Mouse (Mus musculus) intestine, embryonic 14.5 days (tissue): Measurements from ENCODE around the gene Gjb5. TPM values are rescaled to one million over a fixed set of nuclear protein-coding genes. Genes with fewer than 3 reads are reported as not detected.

Experiments used
- ATAC-seq: fragments of 200-750 bp; cut with Nextera tagmentation; replicated peaks from 2 replicates; pipeline ENCODE4 v1.8.0; 2017; ENCODE audit warnings: low read depth, moderate number of reproducible peaks, moderate TSS enrichment, moderate library complexity; ENCODE audit not compliant: low FRiP score, low TSS enrichment
- DNase-seq: peaks from one replicate; pipeline ENCODE4 v3.0.0-alpha.2; 2018; ENCODE audit warnings: low spot score
- H3K27ac ChIP-seq: fragments of 300-500 bp; sonication (generic); 2 replicates; pipeline ENCODE4 v1.5.1; 2014; ENCODE audit warnings: low read depth, mild to moderate bottlenecking, control low read depth
- H3K27me3 ChIP-seq: fragments of 300-500 bp; sonication (generic); replicated peaks from 2 replicates; pipeline ENCODE4 v1.6.1; 2014; ENCODE audit warnings: low read length, control low read depth; ENCODE audit not compliant: control insufficient read depth, insufficient read depth
- H3K36me3 ChIP-seq: fragments of 300-500 bp; sonication (generic); 2 replicates; pipeline ENCODE4 v1.6.1; 2014; ENCODE audit warnings: low read length, control low read depth; ENCODE audit not compliant: control insufficient read depth, insufficient read depth
- H3K4me1 ChIP-seq: fragments of 300-500 bp; sonication (generic); replicated peaks from 2 replicates; pipeline ENCODE4 v1.6.1; 2014; ENCODE audit warnings: low read length, control low read depth, mixed read lengths; ENCODE audit not compliant: control insufficient read depth, insufficient read depth
- H3K4me2 ChIP-seq: fragments of 300-500 bp; sonication (generic); 2 replicates; pipeline ENCODE4 v1.6.1; 2014; ENCODE audit warnings: low read length
- H3K4me3 ChIP-seq: fragments of 300-500 bp; sonication (generic); 2 replicates; pipeline ENCODE4 v1.5.1; 2014; ENCODE audit warnings: low read depth, low read length, control low read depth, mixed read lengths
- H3K9ac ChIP-seq: fragments of 300-500 bp; sonication (generic); 2 replicates; pipeline ENCODE4 v1.6.1; 2014; ENCODE audit warnings: mild to moderate bottlenecking, low read length
- H3K9me3 ChIP-seq: fragments of 300-500 bp; sonication (generic); 2 replicates; pipeline ENCODE4 v1.6.1; 2016; ENCODE audit warnings: low read length, control low read depth; ENCODE audit not compliant: control insufficient read depth
- WGBS: fragments of 180-500 bp; shearing (Covaris S2); extraction: QIAGEN DNeasy Blood & Tissue Kit; methylation state at CpG from one replicate; pipeline ENCODE4 v1.1.7; 2014; 5-methylcytosine and 5-hydroxymethylcytosine counted together
- polyA plus RNA-seq: library from polyadenylated mRNA; unstranded; fragments of >200 nt; fragmentation: Nextera tagmentation; extraction: Ambion mirVana; gene quantifications from 2 replicates; pipeline ENCODE4 v1.2.1, GENCODE M21; 2014

The Gjb5 gene
- polyA plus RNA-seq, 1 experiment from 2014 or later: 0.37 TPM

DNA sequence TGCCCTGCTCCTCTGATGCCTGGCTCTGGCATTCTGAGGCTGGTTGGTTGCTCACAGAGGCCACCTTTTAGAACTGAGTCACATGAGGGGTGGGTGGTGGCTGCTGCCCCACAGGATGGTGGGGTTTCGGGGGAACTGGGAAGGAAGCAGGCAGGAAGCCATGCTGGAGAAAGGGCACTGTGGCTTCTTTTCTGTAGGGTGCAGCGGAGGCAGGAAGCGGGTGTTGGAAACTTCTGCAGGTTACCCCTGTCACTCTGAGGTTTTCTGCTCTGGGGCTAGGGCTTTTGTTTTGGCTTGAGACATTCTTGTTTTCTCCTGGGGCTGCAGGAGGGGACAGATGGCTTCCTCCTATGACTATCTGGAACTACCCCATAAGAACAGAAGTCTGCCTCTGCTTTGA, 4.5 kb upstream of the Gjb5 start:
- no peaks in the 10 kb centered on the region for H3K9me3 ChIP-seq
- 83% methylated on average over 3 of the region's 3 CpGs for WGBS
- no peaks in the 10 kb centered on the region for H3K36me3 ChIP-seq
- no peaks in the 10 kb centered on the region; the same call in 1 of the 2 replicates for H3K4me1 ChIP-seq
- no peaks in the 10 kb centered on the region for H3K27me3 ChIP-seq
- no peak overlapping the region for H3K4me3 ChIP-seq
- DNase-seq (no peak), ATAC-seq (no peak)
- no peak overlapping the region for H3K9ac ChIP-seq
- no peak overlapping the region for H3K4me2 ChIP-seq
- H3K27ac ChIP-seq: no peak overlapping the region

DNA sequence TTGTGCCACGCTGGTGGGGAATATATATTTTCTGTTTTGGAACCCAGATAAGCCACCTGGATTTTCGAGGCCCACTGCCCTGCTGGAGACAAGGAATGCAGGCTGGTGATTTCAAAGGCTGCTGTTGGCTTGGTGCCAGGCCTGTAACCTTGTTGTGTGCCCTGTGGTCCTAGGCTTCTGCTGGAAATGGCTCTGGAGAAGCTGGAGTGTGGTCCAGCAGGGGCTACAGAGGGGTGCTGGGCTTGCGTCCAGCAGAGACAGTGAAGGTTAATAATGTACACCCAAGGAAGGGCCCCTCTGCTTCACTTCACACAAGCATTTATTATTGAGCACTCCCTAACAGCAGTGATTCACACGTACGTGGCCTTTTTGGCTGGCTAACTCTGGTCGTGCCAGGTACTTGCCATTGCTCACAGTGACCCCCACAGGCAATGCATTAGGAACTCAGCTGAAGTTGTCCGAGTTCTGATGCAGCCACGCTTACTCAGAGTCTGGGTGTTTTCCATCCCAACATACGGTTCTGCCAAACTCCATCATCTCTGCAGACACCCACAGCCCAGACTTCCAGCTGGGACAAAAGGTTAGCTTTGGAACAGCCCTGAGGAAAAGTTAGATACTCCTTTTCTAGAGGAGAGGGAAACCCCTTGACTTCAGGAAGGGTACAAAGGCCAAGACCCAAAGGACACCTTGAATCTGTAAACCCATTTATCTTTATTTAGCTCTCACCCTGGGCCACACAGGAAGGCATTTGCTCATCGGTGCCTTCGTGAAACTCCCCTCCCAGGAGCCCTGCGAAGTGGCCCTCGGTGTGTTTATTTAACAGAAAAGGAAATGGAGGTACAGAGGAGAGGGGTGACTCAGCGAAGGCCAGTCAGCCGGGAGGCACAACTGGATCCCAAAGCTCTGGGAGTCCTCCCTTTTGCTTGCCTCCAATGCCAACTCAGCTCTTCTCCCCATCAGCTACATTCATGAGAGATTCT, 3.2 kb downstream of the Gjb5 start:
- Histone ChIP-seq H3K4me2 (no peak overlapping the region), H3K27ac (no peak overlapping the region), H3K27me3 (no peaks in the 10 kb centered on the region), H3K9ac (no peak overlapping the region), H3K9me3 (no peaks in the 10 kb centered on the region), H3K4me1 (peaks cover 8% of the 10 kb centered on the region), H3K4me3 (no peak overlapping the region), H3K36me3 (no peaks in the 10 kb centered on the region)
- no peak for ATAC-seq
- 39% methylated on average over 15 of the region's 15 CpGs for WGBS
- no peak for DNase-seq

DNA sequence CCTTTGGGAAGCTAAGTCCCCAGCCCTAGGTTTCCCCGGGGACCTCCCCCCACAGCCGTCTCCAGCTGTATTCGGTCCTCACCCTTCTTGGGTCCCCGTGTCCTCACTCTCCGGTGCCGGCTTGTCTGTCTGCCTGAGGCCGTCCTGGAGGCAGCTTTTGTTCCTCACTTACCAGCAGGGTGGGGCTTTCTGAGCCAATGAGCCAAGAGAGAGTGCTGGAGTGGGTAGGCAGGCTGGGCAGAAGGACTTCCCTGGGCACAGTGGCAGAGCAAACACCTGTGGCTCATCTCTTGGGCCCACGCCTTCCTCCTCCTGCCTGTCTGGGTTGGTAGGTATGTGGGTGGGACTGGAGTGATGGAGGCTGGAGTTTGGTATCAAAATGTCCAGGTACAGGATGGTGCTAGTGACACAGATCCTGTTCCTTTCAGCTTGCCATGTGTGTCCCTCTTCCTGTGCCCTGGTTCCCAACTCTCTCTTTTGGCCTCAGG, 4.0 kb downstream of the Gjb5 start, which contains the start of gene Gjb4:
Gjb4 (minus strand) TSS at position 131 of the 488 bp plus-strand sequence.
- no peak for ATAC-seq
- Histone ChIP-seq H3K4me3 (no peak within 1 kb of the TSS), H3K9ac (no peak within 1 kb of the TSS), H3K27me3 (no peaks in the 10 kb centered on the region), H3K4me2 (no peak within 1 kb of the TSS), H3K27ac (no peak within 1 kb of the TSS), H3K36me3 (no peaks in the 10 kb centered on the region), H3K4me1 (peaks cover 8% of the 10 kb centered on the region), H3K9me3 (no peaks in the 10 kb centered on the region)
- WGBS: 58% methylated on average over 8 of the region's 8 CpGs
- DNase-seq: no peak

DNA sequence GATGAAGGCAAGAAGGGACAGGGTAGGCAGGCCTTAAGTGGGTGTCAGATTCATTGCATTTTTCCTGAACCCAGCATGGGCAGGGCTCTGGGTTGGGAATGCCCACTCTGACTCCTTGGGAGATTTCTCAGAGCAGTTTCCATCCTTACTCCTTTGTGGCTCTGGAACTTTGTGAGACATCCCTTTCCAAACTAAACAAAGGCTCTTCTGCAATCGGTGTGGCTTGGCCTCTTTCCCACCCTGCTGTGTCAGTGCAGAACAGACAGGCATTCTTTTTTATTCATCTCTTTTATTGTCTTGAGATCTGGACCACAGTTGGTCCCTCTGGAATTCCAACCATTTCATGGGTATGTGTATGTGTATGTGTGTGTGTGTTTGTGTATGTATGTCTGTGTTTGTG, 5.4 kb downstream of the Gjb5 start:
- ATAC-seq (no peak), DNase-seq (no peak)
- Histone ChIP-seq H3K9ac (no peak overlapping the region), H3K4me3 (no peak overlapping the region), H3K36me3 (no peaks in the 10 kb centered on the region), H3K27ac (no peak overlapping the region), H3K27me3 (no peaks in the 10 kb centered on the region), H3K4me2 (no peak overlapping the region), H3K9me3 (no peaks in the 10 kb centered on the region), H3K4me1 (peaks cover 8% of the 10 kb centered on the region)
- 28% methylated on average over 1 of the region's 1 CpGs for WGBS

DNA sequence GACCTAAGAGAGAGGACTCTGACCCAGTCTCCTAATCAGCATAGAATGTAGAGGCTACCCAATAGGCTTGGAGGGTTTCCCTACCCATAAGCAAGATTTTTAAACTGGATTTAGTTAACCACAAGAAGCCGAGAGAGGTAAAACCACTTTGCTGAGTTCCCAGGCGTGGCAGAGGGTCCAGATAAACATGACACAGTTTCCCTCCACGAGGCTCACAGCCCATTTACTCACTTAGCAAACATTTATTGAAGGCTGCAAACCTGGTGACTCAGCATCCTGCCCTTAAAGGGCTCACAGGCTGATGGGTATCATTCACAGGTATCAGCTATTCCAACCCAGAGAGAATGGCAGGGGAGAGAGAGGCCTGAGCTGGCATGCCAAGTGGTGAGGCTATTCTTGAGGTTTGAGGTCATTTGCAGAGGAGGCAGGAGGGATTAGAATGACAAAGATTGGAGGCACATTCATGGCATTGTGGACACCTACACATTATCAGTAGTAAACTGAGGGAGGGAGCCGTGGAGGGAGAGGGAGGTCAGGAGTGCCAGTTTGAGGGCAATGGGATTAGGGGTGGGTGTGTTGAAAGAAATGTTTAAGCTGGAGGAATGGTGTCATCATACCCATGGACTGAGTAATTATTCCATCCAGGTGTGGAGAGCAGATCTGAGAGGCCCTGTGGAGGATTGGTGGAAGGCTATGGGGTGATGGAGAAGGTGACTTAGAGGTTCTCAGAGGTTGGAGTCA, 8.3 kb downstream of the Gjb5 start:
- WGBS: 57% methylated on average over 4 of the region's 4 CpGs
- no peak overlapping the region for H3K9ac ChIP-seq

DNA sequence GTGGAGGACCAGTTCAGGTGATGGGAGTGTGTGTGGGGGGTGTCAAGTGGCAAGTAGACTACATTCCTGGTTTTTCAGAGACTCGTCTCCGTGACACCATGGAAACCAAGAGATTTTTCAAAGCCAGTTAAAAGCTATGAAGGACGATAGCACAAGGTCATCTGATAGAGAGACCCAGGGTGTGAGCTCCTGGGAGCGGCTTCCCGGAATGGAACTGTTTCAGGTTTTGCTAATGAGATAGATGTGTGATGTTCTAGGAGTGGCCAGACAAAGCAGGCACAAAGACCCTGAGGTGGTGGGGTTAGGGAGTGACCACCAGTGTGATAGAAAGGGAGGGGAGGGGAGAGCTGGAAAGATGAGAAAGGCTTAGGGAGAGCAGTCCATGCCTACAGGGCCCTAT, 13.0 kb downstream of the Gjb5 start:
- no peaks in the 10 kb centered on the region for H3K4me1 ChIP-seq
- no peaks in the 10 kb centered on the region for H3K27me3 ChIP-seq
- H3K36me3 ChIP-seq: no peaks in the 10 kb centered on the region
- no peak for DNase-seq
- no peak overlapping the region for H3K9ac ChIP-seq
- ATAC-seq: no peak
- no peak overlapping the region for H3K27ac ChIP-seq
- H3K9me3 ChIP-seq: no peaks in the 10 kb centered on the region
- no peak overlapping the region for H3K4me2 ChIP-seq
- WGBS: 82% methylated on average over 5 of the region's 5 CpGs
- no peak overlapping the region for H3K4me3 ChIP-seq

More for the DNA sequence above, 8.3 kb downstream of the Gjb5 start:
- ATAC-seq (no peak), DNase-seq (no peak)
- Histone ChIP-seq H3K27me3 (no peaks in the 10 kb centered on the region), H3K4me1 (peaks cover 6% of the 10 kb centered on the region), H3K4me2 (no peak overlapping the region), H3K4me3 (no peak overlapping the region), H3K27ac (no peak overlapping the region), H3K9me3 (no peaks in the 10 kb centered on the region), H3K36me3 (no peaks in the 10 kb centered on the region)

DNA sequence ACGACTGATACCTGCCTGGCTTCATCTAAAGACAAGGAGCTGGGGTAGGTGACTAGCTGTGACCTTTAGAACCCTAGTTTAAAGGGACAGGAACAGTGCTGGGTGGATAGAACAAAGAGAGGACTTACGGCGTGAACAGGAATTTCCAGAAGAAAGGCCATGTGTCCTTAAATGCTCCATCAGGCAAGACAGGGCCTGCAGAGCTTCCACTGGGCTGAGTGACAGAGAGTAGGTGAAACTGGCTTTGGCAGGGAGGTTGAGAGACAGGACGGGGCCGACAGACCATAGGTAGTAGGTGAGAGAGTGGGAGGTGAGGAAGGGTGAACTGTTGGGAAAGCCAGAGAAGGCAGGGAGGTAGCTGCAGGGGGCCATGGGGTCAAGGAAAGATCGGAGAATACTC, 16.6 kb downstream of the Gjb5 start:
- Histone ChIP-seq H3K4me2 (no peak overlapping the region), H3K27ac (no peak overlapping the region), H3K9me3 (no peaks in the 10 kb centered on the region), H3K9ac (no peak overlapping the region), H3K27me3 (no peaks in the 10 kb centered on the region), H3K4me1 (no peaks in the 10 kb centered on the region), H3K4me3 (no peak overlapping the region), H3K36me3 (no peaks in the 10 kb centered on the region)
- no peak for ATAC-seq
- no peak for DNase-seq
- 42% methylated on average over 6 of the region's 6 CpGs for WGBS

DNA sequence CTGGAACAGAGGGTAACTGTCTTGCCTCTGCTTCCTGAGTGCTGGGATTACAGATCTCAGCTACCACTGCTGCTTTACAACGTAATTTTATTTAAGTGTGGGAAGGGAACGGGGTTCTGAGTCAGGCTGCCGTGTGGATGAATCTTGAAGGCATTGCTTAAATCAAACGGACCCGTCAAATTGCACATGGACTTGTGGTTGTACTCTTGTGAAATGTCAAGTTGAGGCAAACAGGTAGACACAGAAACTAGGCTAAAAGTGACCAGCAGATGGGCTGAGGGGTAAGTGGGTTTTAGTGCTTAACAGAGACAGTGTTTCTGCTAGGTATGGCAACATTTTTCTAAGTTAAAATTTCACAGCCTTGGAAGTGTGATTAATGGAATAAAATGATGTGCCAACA, 20.3 kb downstream of the Gjb5 start:
- Histone ChIP-seq H3K27me3 (0 out of 2 replicates have a peak, but pooled peaks cover 7% of the 10 kb centered on the region), H3K4me1 (no peaks in the 10 kb centered on the region), H3K9ac (no peak overlapping the region), H3K4me3 (no peak overlapping the region), H3K4me2 (no peak overlapping the region), H3K36me3 (no peaks in the 10 kb centered on the region), H3K27ac (no peak overlapping the region), H3K9me3 (no peaks in the 10 kb centered on the region)
- WGBS: 75% methylated on average over 5 of the region's 5 CpGs
- no peak for ATAC-seq
- no peak for DNase-seq
